Mouse (Mus musculus) hindbrain, embryonic 10.5 days (tissue): ENCODE results near the gene Srgap1. TPM values are rescaled to one million over a fixed set of nuclear protein-coding genes. Genes with fewer than 3 reads are reported as not detected.
A peak's percentile ranks its signal among the peaks of the same experiment; 100 is the strongest.

ENCODE experiments used
- DNase-seq: peaks from one replicate; pipeline ENCODE4 v3.0.0-alpha.2; 2017; ENCODE audit warnings: low spot score
- H3K27ac ChIP-seq: fragments of 300-500 bp; sonication (generic); 2 replicates; pipeline ENCODE4 v1.5.1; 2016; ENCODE audit warnings: mild to moderate bottlenecking, moderate library complexity
- H3K27me3 ChIP-seq: fragments of 300-500 bp; sonication (generic); 2 replicates; pipeline ENCODE4 v1.6.1; 2016; ENCODE audit warnings: mild to moderate bottlenecking; ENCODE audit not compliant: poor library complexity, insufficient read depth, severe bottlenecking
- H3K36me3 ChIP-seq: fragments of 300-500 bp; sonication (generic); 2 replicates; pipeline ENCODE4 v1.6.1; 2016; ENCODE audit warnings: mild to moderate bottlenecking, moderate library complexity
- H3K4me1 ChIP-seq: fragments of 300-500 bp; sonication (generic); replicated peaks from 2 replicates; pipeline ENCODE4 v1.6.1; 2016; ENCODE audit warnings: mild to moderate bottlenecking
- H3K4me3 ChIP-seq: fragments of 300-500 bp; sonication (generic); 2 replicates; pipeline ENCODE4 v1.5.1; 2016; ENCODE audit warnings: mild to moderate bottlenecking, moderate library complexity
- H3K9me3 ChIP-seq: fragments of 300-500 bp; sonication (generic); 2 replicates; pipeline ENCODE4 v1.6.1; 2016; ENCODE audit warnings: mild to moderate bottlenecking, moderate library complexity
- WGBS: fragments of 180-500 bp; shearing (Covaris S2); methylation state at CpG from one replicate; pipeline ENCODE4 v1.1.7; 2016; 5-methylcytosine and 5-hydroxymethylcytosine counted together
- polyA plus RNA-seq: library from polyadenylated mRNA; unstranded; fragments of >200 nt; fragmentation: Nextera tagmentation; extraction: Ambion mirVana; gene quantifications from 2 replicates; pipeline ENCODE4 v1.2.1, GENCODE M21; 2016

The Srgap1 gene
- polyA plus RNA-seq, 1 experiment from 2014 or later: 17.8 TPM

DNA sequence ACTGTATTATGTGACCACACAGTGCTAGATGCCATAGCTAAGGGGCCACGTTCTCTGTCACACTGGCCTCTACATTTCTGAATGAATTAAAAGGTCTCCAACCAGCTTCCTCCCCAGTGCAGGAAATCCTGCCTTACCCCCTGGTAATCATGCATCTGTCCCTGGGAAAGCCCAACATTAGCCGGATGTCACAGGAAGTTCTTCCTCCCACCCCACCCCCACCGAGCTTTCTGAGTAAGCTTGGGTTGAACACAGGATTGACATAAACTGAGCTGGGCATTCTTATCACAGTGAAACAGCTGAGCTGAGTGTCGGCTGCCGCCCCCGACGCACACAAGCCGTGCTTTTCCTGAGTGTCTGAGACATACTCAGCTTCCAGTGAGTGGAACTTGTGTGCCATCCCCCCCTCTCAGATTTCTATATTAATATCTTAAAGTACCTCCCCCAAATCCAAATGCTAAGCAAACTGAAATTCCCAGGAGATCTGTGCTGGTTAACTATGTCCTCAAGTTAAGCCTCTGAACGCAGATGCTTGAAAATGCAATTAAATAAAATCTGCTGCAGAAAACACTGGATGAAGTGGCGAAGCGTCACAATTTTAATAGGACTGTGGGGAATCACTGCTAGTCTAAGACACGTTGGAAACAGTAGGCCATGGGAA is 38.3 kb downstream of the Srgap1 start:
- no peak overlapping the region for H3K4me3 ChIP-seq
- no peaks in the 10 kb centered on the region for H3K27me3 ChIP-seq
- H3K4me1 ChIP-seq: peaks cover 31% of the 10 kb centered on the region
- 68% methylated on average over 12 of the region's 12 CpGs for WGBS
- H3K9me3 ChIP-seq: no peaks in the 10 kb centered on the region
- H3K36me3 ChIP-seq: no peaks in the 10 kb centered on the region
- peak; percentile 30 for DNase-seq
- peak overlapping the region; percentile 59; the same call in 1 of the 2 replicates for H3K27ac ChIP-seq

DNA sequence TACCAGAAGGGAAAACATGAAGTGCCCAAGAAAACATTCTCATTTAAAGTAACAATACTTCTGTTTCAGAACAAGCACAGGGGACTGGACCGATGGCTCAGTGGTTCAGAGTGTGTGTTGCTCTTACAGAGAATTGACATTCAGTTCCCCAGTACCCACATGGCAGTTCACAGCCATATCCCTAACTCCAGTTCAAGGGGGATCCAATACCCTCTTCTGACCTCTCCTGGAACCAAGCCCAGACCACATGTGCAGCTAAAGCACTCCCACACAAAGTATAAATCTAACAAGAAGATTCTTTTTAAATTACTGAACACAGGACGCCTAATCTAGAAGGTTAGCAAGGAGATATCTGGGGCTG is 38.8 kb downstream of the Srgap1 start:
- WGBS: 80% methylated on average over 2 of the region's 2 CpGs
- H3K27ac ChIP-seq: peak overlapping the region; percentile 59; the same call in 1 of the 2 replicates

DNA sequence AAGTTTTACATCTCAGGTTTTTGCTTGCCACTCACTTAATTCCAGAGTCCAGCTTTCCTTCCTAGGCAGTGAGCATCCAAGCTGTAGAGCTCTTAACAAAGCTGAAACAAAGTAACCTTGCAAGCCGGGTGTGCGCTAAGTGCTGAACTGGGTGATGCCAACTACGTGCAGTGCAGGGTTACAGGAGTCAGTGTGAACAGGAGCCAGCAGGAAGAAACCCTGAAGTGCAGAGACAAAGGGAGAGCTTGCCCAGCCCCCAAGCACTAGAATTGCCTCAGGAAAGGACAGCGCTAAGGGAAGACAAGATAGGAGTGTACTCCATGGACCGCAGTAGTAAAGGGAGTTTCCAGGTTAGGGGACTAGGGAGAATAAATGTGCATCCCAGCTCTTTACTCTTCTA is 40.5 kb downstream of the Srgap1 start:
- Histone ChIP-seq H3K36me3 (peaks cover 13% of the 10 kb centered on the region), H3K4me1 (peaks cover 31% of the 10 kb centered on the region), H3K4me3 (no peak overlapping the region), H3K27me3 (no peaks in the 10 kb centered on the region), H3K9me3 (peaks cover 6% of the 10 kb centered on the region; the same call in 1 of the 2 replicates), H3K27ac (no peak overlapping the region)
- DNase-seq: no peak
- 48% methylated on average over 5 of the region's 5 CpGs for WGBS

More for the DNA sequence above, 38.8 kb downstream of the Srgap1 start:
- H3K27me3 ChIP-seq: no peaks in the 10 kb centered on the region
- H3K4me3 ChIP-seq: no peak overlapping the region
- peaks cover 31% of the 10 kb centered on the region for H3K4me1 ChIP-seq
- no peak for DNase-seq
- no peaks in the 10 kb centered on the region for H3K9me3 ChIP-seq
- H3K36me3 ChIP-seq: no peaks in the 10 kb centered on the region

DNA sequence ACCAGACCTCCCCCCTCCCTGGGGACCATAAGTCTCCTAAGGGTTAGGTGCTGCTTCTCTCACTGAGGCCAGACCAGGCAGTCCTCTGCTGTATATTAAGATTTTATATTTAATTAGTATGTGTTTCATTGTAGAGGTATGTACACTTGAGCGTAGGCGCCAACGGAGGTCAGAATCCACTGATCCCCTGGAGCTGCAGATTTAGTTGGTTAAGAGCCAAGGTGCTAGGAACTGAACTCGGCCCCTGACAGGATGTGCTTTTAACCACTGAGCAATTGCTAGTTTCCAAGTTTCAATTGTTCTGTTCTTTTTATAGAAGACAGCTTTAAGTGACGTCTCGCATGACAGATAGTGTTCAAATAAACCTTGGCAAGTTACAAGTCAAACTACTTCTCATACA is 41.0 kb downstream of the Srgap1 start:
- 84% methylated on average over 6 of the region's 6 CpGs for WGBS
- Histone ChIP-seq H3K4me3 (no peak overlapping the region), H3K27ac (no peak overlapping the region), H3K27me3 (no peaks in the 10 kb centered on the region), H3K36me3 (peaks cover 13% of the 10 kb centered on the region), H3K9me3 (peaks cover 6% of the 10 kb centered on the region; the same call in 1 of the 2 replicates), H3K4me1 (peaks cover 33% of the 10 kb centered on the region)
- no peak for DNase-seq

DNA sequence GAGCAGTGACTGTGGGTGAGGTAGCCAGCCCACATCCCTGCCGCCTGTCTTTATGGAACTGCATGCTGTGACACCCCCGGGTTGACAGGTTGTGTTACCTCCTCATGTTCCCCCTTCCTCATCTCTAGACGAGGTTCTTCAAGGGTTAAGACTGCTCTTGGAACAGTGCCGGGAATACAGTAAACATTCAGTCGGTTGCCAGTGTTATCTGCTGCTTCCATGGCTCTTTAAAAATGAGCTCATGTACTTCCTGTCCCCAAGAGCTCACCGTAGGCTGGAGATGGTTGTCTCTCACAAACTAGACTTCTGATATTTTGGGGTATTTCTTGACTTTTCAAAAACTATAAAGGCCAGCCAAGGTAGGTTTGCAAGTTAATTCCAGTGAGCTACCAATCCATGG is 41.6 kb downstream of the Srgap1 start:
- WGBS: 79% methylated on average over 6 of the region's 6 CpGs
- H3K36me3 ChIP-seq: peaks cover 13% of the 10 kb centered on the region

DNA sequence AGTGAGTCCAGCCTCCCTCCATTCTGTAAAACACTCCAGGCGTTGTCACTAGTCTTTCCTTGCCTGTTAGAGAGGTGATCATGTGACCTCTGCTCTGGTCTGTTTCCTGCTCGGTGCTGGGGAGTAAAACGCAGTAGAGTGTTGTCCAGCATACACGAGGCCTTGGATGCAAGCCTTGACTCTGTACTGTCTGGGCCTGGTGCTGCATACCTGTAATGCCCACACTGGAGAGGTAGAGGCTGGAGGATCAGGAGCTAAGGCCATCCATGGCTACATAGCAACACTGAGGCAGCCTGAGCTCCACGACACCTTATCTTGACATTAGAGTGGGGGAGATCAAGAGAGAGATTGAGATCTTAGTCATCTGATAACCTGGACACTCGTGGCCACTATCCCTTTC is 44.2 kb downstream of the Srgap1 start:
- H3K9me3 ChIP-seq: peaks cover 6% of the 10 kb centered on the region; the same call in 1 of the 2 replicates
- no peaks in the 10 kb centered on the region for H3K27me3 ChIP-seq
- H3K27ac ChIP-seq: no peak overlapping the region
- no peak for DNase-seq
- H3K36me3 ChIP-seq: peaks cover 13% of the 10 kb centered on the region
- H3K4me3 ChIP-seq: no peak overlapping the region
- 87% methylated on average over 6 of the region's 6 CpGs for WGBS
- peaks cover 41% of the 10 kb centered on the region for H3K4me1 ChIP-seq

More for the DNA sequence above, 41.6 kb downstream of the Srgap1 start:
- Histone ChIP-seq H3K4me1 (peaks cover 33% of the 10 kb centered on the region), H3K9me3 (peaks cover 6% of the 10 kb centered on the region; the same call in 1 of the 2 replicates), H3K4me3 (no peak overlapping the region), H3K27me3 (no peaks in the 10 kb centered on the region), H3K27ac (peak overlapping the region; percentile 45; the same call in 1 of the 2 replicates)
- DNase-seq: no peak

DNA sequence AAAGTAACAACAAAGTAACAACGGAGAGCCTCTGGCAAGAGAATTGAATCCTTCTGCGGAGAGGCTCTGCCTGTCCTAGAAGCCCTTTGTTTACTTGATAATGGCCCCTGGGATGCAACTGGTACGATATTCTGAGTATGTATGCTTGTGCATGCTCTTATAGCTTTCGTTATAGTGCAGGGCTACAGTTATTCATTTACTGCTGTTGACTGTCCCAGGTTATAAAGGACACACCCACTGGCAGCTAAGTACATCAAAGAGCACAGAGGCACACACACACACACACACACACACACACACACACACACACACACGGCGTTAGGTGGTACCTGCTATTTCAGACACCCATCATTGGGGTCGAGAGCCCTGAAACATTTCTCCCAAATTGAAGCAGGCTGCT is 48.3 kb downstream of the Srgap1 start:
- 66% methylated on average over 7 of the region's 7 CpGs for WGBS

DNA sequence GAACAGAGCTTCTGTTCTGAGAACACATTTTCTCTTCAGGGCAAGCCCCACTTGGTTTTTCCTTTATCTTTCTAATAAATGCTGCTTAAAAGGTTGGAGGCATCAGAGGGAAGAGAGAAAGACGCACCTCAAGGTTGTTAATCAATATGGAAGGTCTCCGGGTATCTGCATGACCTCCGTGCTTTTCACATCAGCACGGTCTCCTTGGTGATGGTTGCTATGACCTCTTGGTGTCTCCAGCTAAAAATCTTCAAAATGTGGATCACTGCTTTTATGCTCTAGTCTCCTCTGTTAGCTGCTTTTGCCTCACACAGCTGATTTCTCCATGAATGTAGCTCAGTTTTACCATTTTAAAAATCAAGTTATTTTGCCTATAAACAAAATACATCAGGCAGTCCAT is 50.6 kb downstream of the Srgap1 start:
- H3K27ac ChIP-seq: peak overlapping the region; percentile 51; the same call in 1 of the 2 replicates
- peak overlapping the region; percentile 18 for H3K4me3 ChIP-seq
- peak; percentile 54 for DNase-seq

More for the DNA sequence above, 48.3 kb downstream of the Srgap1 start:
- peaks cover 6% of the 10 kb centered on the region; the same call in 1 of the 2 replicates for H3K9me3 ChIP-seq
- H3K4me1 ChIP-seq: peaks cover 63% of the 10 kb centered on the region
- no peaks in the 10 kb centered on the region for H3K27me3 ChIP-seq
- DNase-seq: no peak
- 0 out of 2 replicates have a peak overlapping the region, but pooled peaks have one; percentile 45 for H3K27ac ChIP-seq
- H3K36me3 ChIP-seq: peaks cover 13% of the 10 kb centered on the region
- H3K4me3 ChIP-seq: no peak overlapping the region

DNA sequence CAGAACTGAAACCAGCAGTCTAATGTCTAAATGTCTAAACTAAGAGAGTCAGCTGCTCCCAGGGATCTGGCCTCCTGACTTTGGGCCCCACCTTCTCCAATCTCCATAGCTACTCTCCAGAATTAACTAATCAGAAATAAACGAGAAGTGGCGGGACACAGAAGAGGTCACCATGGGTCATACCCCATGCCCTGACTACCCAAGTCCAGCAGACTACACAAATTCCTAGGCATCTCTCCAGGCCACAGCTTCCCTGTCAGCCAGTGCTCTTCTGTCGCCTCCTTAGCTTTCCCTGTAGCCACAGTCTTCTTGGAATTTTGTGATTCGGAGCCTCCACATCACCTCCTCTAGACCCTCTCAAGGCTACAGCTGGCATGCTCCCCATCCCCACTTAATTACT is 51.7 kb downstream of the Srgap1 start:
- Histone ChIP-seq H3K9me3 (no peaks in the 10 kb centered on the region), H3K36me3 (no peaks in the 10 kb centered on the region), H3K27me3 (no peaks in the 10 kb centered on the region), H3K4me3 (no peak overlapping the region; the same call in 1 of the 2 replicates), H3K27ac (peak overlapping the region; percentile 40; the same call in 1 of the 2 replicates), H3K4me1 (peaks cover 65% of the 10 kb centered on the region)
- peak; percentile 47 for DNase-seq
- WGBS: 18% methylated on average over 4 of the region's 4 CpGs

More for the DNA sequence above, 50.6 kb downstream of the Srgap1 start:
- no peaks in the 10 kb centered on the region for H3K27me3 ChIP-seq
- WGBS: 40% methylated on average over 4 of the region's 4 CpGs
- peaks cover 68% of the 10 kb centered on the region for H3K4me1 ChIP-seq
- H3K36me3 ChIP-seq: no peaks in the 10 kb centered on the region
- H3K9me3 ChIP-seq: no peaks in the 10 kb centered on the region

DNA sequence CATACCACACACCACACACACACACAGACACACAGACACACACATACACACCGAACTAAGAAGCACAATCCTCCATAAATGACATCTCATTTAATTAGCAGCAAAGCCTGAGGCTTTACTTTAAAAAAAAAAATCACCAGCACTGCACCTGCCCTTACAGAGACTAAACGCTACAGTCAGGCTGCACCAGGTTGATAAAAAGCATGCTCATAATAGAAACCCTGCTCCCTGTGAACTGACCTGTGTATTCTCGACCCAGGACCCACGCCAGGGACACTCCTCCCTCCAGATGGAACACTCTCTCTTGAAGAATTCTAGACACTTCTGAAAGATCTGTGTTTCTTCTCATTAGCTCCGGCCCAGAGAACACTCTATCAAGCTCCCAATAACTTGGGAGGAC is 52.5 kb downstream of the Srgap1 start:
- Histone ChIP-seq H3K9me3 (no peaks in the 10 kb centered on the region), H3K27ac (no peak overlapping the region), H3K27me3 (no peaks in the 10 kb centered on the region), H3K36me3 (no peaks in the 10 kb centered on the region), H3K4me3 (no peak overlapping the region), H3K4me1 (peaks cover 57% of the 10 kb centered on the region)
- DNase-seq: no peak
- WGBS: 60% methylated on average over 5 of the region's 5 CpGs

DNA sequence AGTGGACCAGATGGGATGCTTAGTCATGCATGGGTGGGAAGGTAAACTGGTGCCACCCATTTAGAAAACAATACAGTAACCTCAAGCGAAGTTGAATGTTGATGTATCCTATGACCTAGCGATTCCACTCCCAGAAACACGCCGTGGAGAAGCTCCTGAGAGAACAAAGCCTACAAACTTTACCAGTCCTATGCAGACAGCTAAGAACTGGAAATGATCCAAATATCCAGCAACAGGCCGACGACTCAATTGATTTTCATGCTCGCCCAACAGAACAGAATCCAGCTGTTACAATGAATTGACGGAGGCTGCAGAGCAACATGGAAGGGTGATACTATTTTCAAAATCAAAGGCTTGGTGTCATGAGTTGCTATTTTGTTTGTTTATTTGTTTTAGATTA is 54.5 kb downstream of the Srgap1 start:
- no peaks in the 10 kb centered on the region for H3K27me3 ChIP-seq
- DNase-seq: no peak
- no peak overlapping the region for H3K4me3 ChIP-seq
- H3K4me1 ChIP-seq: peaks cover 42% of the 10 kb centered on the region
- H3K27ac ChIP-seq: no peak overlapping the region
- 74% methylated on average over 8 of the region's 8 CpGs for WGBS
- H3K9me3 ChIP-seq: no peaks in the 10 kb centered on the region
- no peaks in the 10 kb centered on the region for H3K36me3 ChIP-seq

DNA sequence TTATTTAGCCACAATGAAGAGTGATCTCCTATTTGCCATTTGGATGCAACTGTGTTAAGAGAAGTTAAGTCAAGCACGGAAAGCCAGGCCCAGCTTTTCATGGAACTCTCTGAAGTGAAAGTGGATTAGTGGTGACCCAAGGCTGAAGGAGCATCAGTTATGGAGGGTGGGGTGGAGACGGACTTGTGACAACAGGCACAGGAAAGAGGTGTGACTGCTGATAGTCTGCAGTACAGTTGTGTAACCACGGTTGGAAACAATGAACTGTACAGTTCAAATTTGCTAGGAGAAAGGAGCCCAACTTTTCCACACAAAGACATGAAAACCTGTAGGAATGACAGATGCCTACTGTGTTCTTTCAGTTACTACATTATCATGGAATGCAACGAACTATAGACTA is 60.1 kb downstream of the Srgap1 start:
- no peak for DNase-seq
- Histone ChIP-seq H3K9me3 (no peaks in the 10 kb centered on the region), H3K27me3 (no peaks in the 10 kb centered on the region), H3K36me3 (peaks cover 5% of the 10 kb centered on the region; the same call in 1 of the 2 replicates), H3K4me1 (peaks cover 15% of the 10 kb centered on the region; the same call in 1 of the 2 replicates), H3K4me3 (no peak overlapping the region), H3K27ac (no peak overlapping the region)
- WGBS: 85% methylated on average over 4 of the region's 4 CpGs

DNA sequence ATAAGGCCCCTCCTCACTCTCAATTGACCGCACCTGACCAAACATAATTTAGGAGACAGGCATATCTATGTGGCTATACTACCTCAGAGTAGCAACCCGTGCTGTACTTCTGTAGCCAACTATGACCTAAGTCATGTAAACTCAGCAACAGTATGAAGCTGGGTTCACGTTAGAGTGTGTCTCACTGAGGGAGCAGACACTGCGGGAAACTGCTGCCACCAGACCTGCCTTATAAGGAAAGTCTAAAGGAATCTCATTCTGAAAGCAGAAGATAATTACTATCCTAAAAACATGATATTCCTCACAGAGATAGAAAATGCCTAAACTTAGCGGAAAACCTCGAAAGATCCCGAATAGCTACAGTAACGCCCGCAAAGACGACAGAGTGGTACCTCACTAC is 62.2 kb downstream of the Srgap1 start:
- WGBS: 94% methylated on average over 10 of the region's 10 CpGs
- H3K27ac ChIP-seq: no peak overlapping the region
- H3K36me3 ChIP-seq: peaks cover 5% of the 10 kb centered on the region; the same call in 1 of the 2 replicates
- peaks cover 15% of the 10 kb centered on the region; the same call in 1 of the 2 replicates for H3K4me1 ChIP-seq
- no peaks in the 10 kb centered on the region for H3K9me3 ChIP-seq
- DNase-seq: no peak
- H3K27me3 ChIP-seq: no peaks in the 10 kb centered on the region
- H3K4me3 ChIP-seq: no peak overlapping the region
